Mouse (Mus musculus) gastrocnemius, postnatal 4 days (tissue): ENCODE data around the gene Plxna3. TPM values are rescaled to one million over a fixed set of nuclear protein-coding genes. Genes with fewer than 3 reads are reported as not detected.

ENCODE experiments used
- DNase-seq, 2 experiments: peaks; one replicate each; pipeline ENCODE4 v3.0.0; 2021 to 2022; ENCODE audit warnings: low spot score in 2 of 2, mixed read lengths in 2 of 2
- microRNA-seq: library from miRNA; unstranded; fragments of <30 nt; microRNA quantifications from one replicate; pipeline ENCODE4 v1.2.0, GENCODE M21; 2021
- total RNA-seq, 2 experiments: library from RNA; stranded (reverse); gene quantifications; 2 replicates each; pipeline ENCODE4 v1.2.3; 2021

Plxna3 gene
- total RNA-seq, 2 experiments from 2014 or later: 9.9 to 10.2 TPM

- no peak for DNase-seq
Measured at GRCm38 (mm10) chrX:74359171-74359570, 30.3 kb downstream of the Plxna3 start.

GRCm38 (mm10) chrX:74367512-74367911 lies 38.6 kb downstream of the Plxna3 start:
- DNase-seq: no peak

DNA sequence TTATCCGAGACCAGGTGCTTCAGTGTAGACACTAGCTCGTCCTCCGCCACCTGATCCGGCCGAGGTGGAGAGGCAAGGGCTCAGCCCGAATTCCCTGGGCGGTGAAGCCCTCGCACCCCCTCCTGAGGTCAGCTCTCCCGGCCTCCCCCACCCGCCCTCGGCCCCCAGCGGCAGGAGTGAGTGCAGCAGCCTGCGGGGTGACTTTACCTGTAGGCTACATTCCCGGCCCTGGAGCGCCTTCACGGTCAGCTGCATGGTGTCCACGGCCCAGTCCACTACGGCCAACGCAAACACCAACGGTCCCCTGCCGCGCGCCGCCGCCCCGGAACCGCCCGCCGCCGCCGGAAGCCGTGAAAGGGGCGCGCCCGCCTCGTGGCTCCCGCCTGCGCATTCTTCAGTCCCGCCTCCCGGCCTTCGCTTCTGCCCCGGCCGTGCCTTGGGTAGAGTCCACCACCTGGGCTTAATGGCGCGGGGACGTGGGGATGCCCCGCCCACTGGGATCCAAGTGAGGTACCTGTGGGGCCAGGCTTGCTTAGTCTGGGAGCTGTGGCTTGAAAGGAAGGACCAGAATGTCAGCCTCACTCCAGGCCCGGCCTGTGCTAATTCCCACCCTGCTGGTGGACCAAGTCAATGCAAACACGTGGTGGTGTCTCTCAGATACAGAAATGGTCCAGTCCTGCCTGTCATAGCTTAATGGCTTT lies 39.5 kb downstream of the Plxna3 start:
- peak; percentile 55 to 66 for DNase-seq

DNA sequence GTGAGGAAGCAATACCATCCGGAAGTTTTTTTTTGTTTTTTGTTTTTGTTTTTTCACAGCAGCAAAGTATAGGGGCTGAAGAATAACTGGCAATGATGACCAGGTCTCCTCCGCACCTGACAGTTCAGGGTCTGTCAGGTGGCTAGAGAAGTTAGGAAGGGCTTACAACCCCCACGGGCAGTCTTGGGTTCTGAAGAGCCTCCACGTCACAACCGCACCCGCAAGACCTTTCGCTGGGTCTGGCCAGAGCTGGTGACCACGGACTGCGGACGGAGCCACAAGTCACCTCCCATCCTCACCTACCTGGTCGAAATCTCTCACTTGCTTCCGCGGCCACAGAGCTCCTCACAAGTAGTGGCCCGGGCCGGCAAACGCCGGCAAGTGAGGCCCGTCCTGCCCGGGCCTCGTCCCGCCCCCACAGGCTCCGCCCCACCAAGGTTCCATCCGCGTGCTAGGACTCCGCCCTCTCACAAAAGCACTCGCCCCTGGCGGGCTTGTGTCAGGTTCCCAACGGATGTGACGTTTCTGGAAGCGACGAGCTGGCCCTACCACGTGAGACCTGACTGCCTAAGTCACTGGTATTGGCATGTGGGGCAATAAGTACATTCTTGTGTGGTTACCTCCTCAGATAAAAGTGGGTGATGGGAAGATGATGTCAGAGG lies 44.2 kb downstream of the Plxna3 start, which contains the start of the genes Ubl4a and Slc10a3:
Ubl4a (minus strand) TSS at position 331 of the 662 bp plus-strand sequence.
Slc10a3 (minus strand) TSS at position 462 of the 662 bp plus-strand sequence.
- peak; percentile 62 to 78 for DNase-seq

GRCm38 (mm10) chrX:74384451-74384850 lies 55.6 kb downstream of the Plxna3 start:
- no peak for DNase-seq

GRCm38 (mm10) chrX:74388153-74388552 lies 59.3 kb downstream of the Plxna3 start:
- DNase-seq: no peak

DNA sequence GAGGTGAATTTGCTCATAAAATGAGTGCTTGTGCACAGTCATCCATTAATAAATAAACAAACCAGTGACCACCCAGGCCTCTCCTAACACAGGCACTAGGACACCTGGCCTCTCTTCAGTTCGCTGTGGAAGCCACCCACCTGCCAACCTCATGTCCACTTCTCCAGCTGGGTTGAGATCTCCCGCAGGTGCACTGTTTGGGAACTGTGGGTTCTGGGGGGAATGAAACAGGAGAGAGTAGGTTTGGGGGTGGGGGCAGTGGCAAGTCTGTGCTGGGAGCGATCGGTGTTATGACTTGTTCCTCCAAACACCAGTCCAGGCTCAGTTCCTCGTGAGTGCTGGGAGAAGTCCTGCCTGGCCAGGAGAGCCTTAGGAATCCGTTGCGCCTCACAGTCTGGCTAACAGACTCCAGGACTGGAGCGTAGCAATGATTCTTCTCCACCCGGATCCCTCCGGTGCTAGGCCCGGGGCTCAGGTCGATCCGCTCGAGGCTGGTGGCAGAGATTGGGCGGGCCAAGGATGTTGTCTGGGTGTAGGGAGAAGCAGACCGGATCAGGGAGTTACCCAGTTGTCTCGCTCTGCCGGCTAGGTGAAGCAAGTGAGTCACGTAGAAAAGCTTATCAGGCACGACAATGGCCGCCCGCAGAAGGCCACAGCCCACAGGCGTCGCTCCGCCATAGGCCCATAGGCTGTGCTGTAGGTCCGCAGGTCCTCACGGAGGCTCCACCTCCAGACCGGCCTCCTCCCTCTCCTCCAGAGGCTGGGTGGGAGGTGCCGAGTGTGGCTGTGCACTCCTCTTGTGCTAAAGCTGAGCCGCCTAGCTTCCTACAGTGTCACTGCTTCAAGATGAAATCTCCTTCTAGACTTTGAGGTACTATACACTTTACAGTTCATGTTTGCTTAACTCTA lies 63.9 kb downstream of the Plxna3 start, which contains the start of the genes Fam3a and Ikbkg:
Fam3a (minus strand) TSS at position 738 of the 909 bp plus-strand sequence.
Ikbkg (plus strand) TSS at position 756 of the 909 bp plus-strand sequence.
- DNase-seq: peak; percentile 61 to 72

Small RNA genes lying within 50 kb of the gene (microRNA-seq; reads per million reads assigned to microRNA genes)
- not detected for gene Mir7092

Other genes with a start within 250 kb of the Plxna3 start
- gene Opn1mw, start 201.6 kb upstream of the Plxna3 start, total RNA-seq: not detected
- gene Mecp2, start 193.7 kb upstream of the Plxna3 start, total RNA-seq: 10 to 100 TPM; 45.4 to 48.7 TPM
- not detected for gene Tex28, start 161.2 kb upstream of the Plxna3 start, total RNA-seq
- not detected for gene Tktl1, start 151.8 kb upstream of the Plxna3 start, total RNA-seq
- 100 to 1,000 TPM; 265 to 281 TPM for gene Flna, start 79.2 kb upstream of the Plxna3 start, total RNA-seq
- 10 to 100 TPM; 31.2 to 34.0 TPM for gene Emd, start 74.4 kb upstream of the Plxna3 start, total RNA-seq
- gene Rpl10, start 58.3 kb upstream of the Plxna3 start, total RNA-seq: 100 to 1,000 TPM; 263 to 305 TPM
- 10 to 100 TPM; 54.9 to 66.2 TPM for gene Taz, start 47.2 kb upstream of the Plxna3 start, total RNA-seq
- gene Dnase1l1, start 46.7 kb upstream of the Plxna3 start, total RNA-seq: 10 to 100 TPM; 53.1 to 55.1 TPM
- gene Atp6ap1, start 32.0 kb upstream of the Plxna3 start, total RNA-seq: 10 to 100 TPM; 81.3 to 82.2 TPM
- 10 to 100 TPM; 63.4 to 74.2 TPM for gene Gdi1, start 24.1 kb upstream of the Plxna3 start, total RNA-seq
- gene Fam50a, start 16.0 kb upstream of the Plxna3 start, total RNA-seq: 10 to 100 TPM; 40.2 to 45.1 TPM
- gene Lage3, start 24.6 kb downstream of the Plxna3 start, total RNA-seq: 10 to 100 TPM; 39.8 to 48.0 TPM
- 10 to 100 TPM; 46.4 to 50.2 TPM for gene Ubl4a, start 44.2 kb downstream of the Plxna3 start, total RNA-seq
- 1 to 10 TPM; 5.5 to 6.7 TPM for gene Slc10a3, start 44.3 kb downstream of the Plxna3 start, total RNA-seq
- gene Fam3a, start 64.2 kb downstream of the Plxna3 start, total RNA-seq: 10 to 100 TPM; 20.7 to 26.2 TPM
- gene Ikbkg, start 64.2 kb downstream of the Plxna3 start, total RNA-seq: 10 to 100 TPM; 35.2 to 39.4 TPM
- 10 to 100 TPM; 14.0 to 16.2 TPM for gene G6pdx, start 100.1 kb downstream of the Plxna3 start, total RNA-seq
- not detected for gene Gm6880, start 152.3 kb downstream of the Plxna3 start, total RNA-seq
- not detected for gene Olfr1326-ps1, start 245.8 kb downstream of the Plxna3 start, total RNA-seq